Mouse (Mus musculus): Measurements from ENCODE around the gene Yap1. TPM values are rescaled to one million over a fixed set of nuclear protein-coding genes. Genes with fewer than 3 reads are reported as not detected.

The Yap1 gene
- 21.6 and 27.3 TPM in 2 replicates for total RNA-seq (2014; rRNA removed)
- 27.9 and 32.0 TPM in 2 replicates for polyA plus RNA-seq (2012; rRNA removed)

DNA sequence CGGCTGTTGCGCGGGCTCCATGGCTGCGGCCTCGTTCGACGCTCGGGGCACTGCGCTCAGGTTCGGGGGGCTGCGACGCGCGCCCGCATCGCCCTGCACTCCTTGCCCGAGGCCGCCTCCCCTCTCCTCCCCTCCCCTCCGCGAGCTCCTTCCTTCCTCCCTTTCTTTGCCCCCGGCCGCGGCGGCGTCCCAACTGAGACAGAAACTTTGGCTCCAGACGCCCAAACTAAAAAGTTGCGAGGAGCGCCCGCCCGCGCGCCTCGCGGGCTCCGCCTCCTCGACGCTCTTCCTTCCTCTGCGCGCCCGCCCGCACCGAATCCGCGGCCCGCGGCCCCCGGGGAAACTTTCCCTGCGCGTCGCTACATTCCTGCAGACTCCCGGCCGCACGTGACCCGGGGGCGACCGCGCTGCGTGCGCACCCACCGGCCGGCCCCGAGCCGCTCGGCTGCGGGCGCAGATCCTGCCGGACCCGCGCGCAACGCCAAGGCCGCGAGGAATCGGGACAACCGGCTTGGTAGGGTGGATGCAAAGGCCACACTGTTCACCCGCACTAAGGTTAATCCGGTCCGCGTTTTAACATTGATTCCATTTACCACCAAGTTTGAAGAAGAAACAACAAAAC is at the start of gene Yap1:
Yap1 (minus strand) TSS at position 227 of the 622 bp plus-strand sequence.
- WGBS = under 1% methylated on average over 74 of the region's 79 CpGs
- no peaks in the 10 kb centered on the region for H3K27me3 ChIP-seq (ENCODE audit: control insufficient read depth, insufficient read depth, low read length)
- peak; percentile 72 for DNase-seq (ENCODE audit: extremely low read depth, low read depth, low spot score)

DNA sequence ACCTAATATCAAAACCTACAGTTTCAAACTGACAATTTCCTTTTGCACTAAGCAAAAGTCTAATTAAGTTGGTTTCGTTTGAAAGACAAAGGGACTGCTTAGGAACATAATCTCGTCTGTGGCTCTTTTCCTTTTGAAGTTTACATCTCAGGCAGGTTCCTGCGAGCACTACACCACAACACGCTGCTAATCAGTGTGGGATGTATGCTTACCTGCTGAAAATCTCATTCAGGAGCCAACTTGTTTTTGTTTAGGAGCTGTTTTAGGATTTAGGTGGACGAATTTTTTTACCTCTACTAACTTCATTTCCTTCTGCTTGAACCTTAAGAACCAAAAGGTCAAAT is 38.6 kb upstream of the Yap1 start:
- WGBS = 36% methylated on average over 5 of the region's 5 CpGs
- no peaks in the 10 kb centered on the region for H3K79me2 ChIP-seq (ENCODE audit: control insufficient read depth, insufficient read depth, low read length)
- H3K4me3 ChIP-seq (ENCODE audit: insufficient read depth, low read depth, low read length) = peak overlapping the region; percentile 92; the same call in 1 of the 2 replicates
- H3K27ac ChIP-seq (replicated peaks; ENCODE audit: insufficient read depth, low read depth, low read length) = no peak overlapping the region
- no peaks in the 10 kb centered on the region for H3K36me3 ChIP-seq (ENCODE audit: control insufficient read depth, insufficient read depth, low read length)
- no peak for DNase-seq (ENCODE audit: extremely low read depth, low read depth, low spot score)
- no peak for TF ChIP-seq POLR2A (IDR thresholded peaks at IDR 0.05; ENCODE audit: extremely low read depth, insufficient read depth, low read length)
- TF ChIP-seq CTCF (IDR thresholded peaks at IDR 0.05; ENCODE audit: low read depth, low read length) = no peak
- 0 out of 2 replicates have a peak overlapping the region, but pooled peaks have one; percentile 34 for H3K9ac ChIP-seq (ENCODE audit: low read depth, low read length)
- H3K27me3 ChIP-seq (ENCODE audit: control insufficient read depth, insufficient read depth, low read length) = no peaks in the 10 kb centered on the region
- H3K4me1 ChIP-seq (ENCODE audit: control insufficient read depth, insufficient read depth, low read length) = 0 out of 2 replicates have a peak, but pooled peaks cover 1% of the 10 kb centered on the region

More for the DNA sequence above, at the start of gene Yap1:
- Histone ChIP-seq H3K79me2 (ENCODE audit: control insufficient read depth, insufficient read depth, low read length) (peaks cover 15% of the 10 kb centered on the region; the same call in 1 of the 2 replicates), H3K36me3 (ENCODE audit: control insufficient read depth, insufficient read depth, low read length) (peaks cover 11% of the 10 kb centered on the region; the same call in 1 of the 2 replicates), H3K4me1 (ENCODE audit: control insufficient read depth, insufficient read depth, low read length) (peaks cover 4% of the 10 kb centered on the region; the same call in 1 of the 2 replicates), H3K9ac (ENCODE audit: low read depth, low read length) (peak within 1 kb of the TSS; percentile 93), H3K4me3 (ENCODE audit: insufficient read depth, low read depth, low read length) (peak within 1 kb of the TSS; percentile 94), H3K27ac (replicated peaks; ENCODE audit: insufficient read depth, low read depth, low read length) (peak within 1 kb of the TSS; percentile 92)
- TF ChIP-seq CTCF (IDR thresholded peaks at IDR 0.05; ENCODE audit: low read depth, low read length) (no peak), POLR2A (IDR thresholded peaks at IDR 0.05; ENCODE audit: extremely low read depth, insufficient read depth, low read length) (peak; percentile 79; the same call in 1 of the 2 replicates)

DNA sequence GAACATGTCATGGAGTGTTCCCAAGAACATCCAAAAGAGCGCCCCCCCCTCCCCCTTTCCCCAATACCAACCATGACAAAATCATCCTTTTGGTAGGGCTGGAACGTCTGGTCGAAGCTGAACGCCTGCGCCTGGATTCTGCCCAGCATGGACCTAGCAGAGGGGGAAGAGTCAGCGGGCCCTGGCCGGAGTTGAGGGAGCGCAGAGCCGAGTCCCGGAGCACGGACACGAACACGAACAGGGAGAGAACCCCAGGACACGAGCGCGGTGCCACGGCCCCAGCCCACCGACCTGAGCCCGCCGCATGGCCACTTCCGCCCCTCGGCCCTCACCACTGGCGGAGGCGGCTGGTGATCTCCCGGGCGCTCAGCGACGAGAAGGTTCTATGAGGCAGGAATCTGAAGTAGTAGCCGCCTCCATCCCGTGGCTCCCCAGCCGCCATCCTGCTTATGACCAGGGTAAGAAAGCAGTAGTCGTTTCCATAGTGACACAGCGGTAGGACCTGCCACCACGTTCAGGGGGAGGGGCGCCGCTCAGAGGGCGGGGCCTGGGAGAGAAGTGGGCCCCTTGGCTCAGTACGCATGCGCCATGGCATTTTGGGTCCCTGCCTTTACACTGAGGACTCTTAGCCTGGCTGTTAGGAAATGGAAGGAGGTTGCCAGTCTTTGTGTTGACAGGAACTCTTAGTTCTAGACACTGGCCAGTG is 38.1 kb upstream of the Yap1 start, which contains the start of gene Cfap300:
Cfap300 (minus strand) TSS at position 486 of the 706 bp plus-strand sequence.
- WGBS = under 1% methylated on average over 39 of the region's 39 CpGs
- no peak within 1 kb of the TSS for H3K27ac ChIP-seq (replicated peaks; ENCODE audit: insufficient read depth, low read depth, low read length)

DNA sequence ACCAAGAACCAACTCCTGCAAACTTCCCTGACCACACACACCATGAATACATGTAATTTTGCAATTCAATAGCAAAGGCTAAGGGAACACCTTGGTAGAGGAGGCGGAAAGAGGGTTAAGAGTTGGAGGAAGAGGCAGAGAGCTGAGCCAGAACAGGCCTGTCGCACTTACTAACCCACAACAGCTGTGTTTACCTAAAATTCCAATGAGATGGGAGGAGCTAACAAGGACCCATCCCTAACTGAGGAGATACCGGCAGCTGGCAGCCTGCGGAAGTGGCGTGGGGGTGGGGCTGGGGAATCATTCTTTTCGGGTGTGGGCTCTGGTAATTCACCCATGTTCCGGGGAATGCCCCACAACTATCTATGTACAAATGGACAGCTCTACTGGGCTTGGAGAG is 31.1 kb upstream of the Yap1 start:
- Histone ChIP-seq H3K4me1 (ENCODE audit: control insufficient read depth, insufficient read depth, low read length) (no peaks in the 10 kb centered on the region), H3K27ac (replicated peaks; ENCODE audit: insufficient read depth, low read depth, low read length) (no peak overlapping the region), H3K79me2 (ENCODE audit: control insufficient read depth, insufficient read depth, low read length) (no peaks in the 10 kb centered on the region), H3K9ac (ENCODE audit: low read depth, low read length) (no peak overlapping the region), H3K27me3 (ENCODE audit: control insufficient read depth, insufficient read depth, low read length) (no peaks in the 10 kb centered on the region), H3K4me3 (ENCODE audit: insufficient read depth, low read depth, low read length) (no peak overlapping the region), H3K36me3 (ENCODE audit: control insufficient read depth, insufficient read depth, low read length) (no peaks in the 10 kb centered on the region)
- peak; percentile 19 for DNase-seq (ENCODE audit: extremely low read depth, low read depth, low spot score)
- TF ChIP-seq CTCF (IDR thresholded peaks at IDR 0.05; ENCODE audit: low read depth, low read length) (no peak), POLR2A (IDR thresholded peaks at IDR 0.05; ENCODE audit: extremely low read depth, insufficient read depth, low read length) (no peak)
- 26% methylated on average over 7 of the region's 7 CpGs for WGBS

More for the DNA sequence above, 38.1 kb upstream of the Yap1 start, which contains the start of gene Cfap300:
- peak; percentile 87 for DNase-seq (ENCODE audit: extremely low read depth, low read depth, low spot score)
- peak within 1 kb of the TSS; percentile 65 for H3K9ac ChIP-seq (ENCODE audit: low read depth, low read length)
- no peaks in the 10 kb centered on the region for H3K36me3 ChIP-seq (ENCODE audit: control insufficient read depth, insufficient read depth, low read length)
- H3K79me2 ChIP-seq (ENCODE audit: control insufficient read depth, insufficient read depth, low read length) = no peaks in the 10 kb centered on the region
- 0 out of 2 replicates have a peak, but pooled peaks cover 1% of the 10 kb centered on the region for H3K4me1 ChIP-seq (ENCODE audit: control insufficient read depth, insufficient read depth, low read length)
- TF ChIP-seq CTCF (IDR thresholded peaks at IDR 0.05; ENCODE audit: low read depth, low read length) (no peak), POLR2A (IDR thresholded peaks at IDR 0.05; ENCODE audit: extremely low read depth, insufficient read depth, low read length) (no peak)
- H3K4me3 ChIP-seq (ENCODE audit: insufficient read depth, low read depth, low read length) = peak within 1 kb of the TSS; percentile 92
- no peaks in the 10 kb centered on the region for H3K27me3 ChIP-seq (ENCODE audit: control insufficient read depth, insufficient read depth, low read length)

DNA sequence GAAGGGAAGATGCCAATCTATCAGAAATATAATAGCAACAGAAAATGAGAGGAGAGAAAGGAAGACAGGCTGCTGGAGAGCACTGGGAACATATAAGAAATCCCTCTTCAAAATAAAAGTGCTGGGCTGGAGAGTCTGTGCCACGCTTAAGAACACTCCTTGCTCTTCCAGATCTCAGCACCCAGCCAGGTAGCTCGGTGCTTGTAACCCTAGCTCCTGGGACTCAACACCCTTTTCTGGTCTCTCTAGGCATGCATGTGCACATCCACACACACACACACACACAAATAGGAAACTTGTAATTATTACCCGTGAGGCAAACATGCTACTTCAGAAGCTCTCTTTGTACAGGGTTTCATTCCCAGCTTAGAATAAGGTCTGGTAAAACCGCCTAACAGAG is 30.7 kb upstream of the Yap1 start:
- no peak for DNase-seq (ENCODE audit: extremely low read depth, low read depth, low spot score)
- Histone ChIP-seq H3K4me1 (ENCODE audit: control insufficient read depth, insufficient read depth, low read length) (no peaks in the 10 kb centered on the region), H3K9ac (ENCODE audit: low read depth, low read length) (no peak overlapping the region), H3K27ac (replicated peaks; ENCODE audit: insufficient read depth, low read depth, low read length) (no peak overlapping the region), H3K27me3 (ENCODE audit: control insufficient read depth, insufficient read depth, low read length) (no peaks in the 10 kb centered on the region), H3K4me3 (ENCODE audit: insufficient read depth, low read depth, low read length) (no peak overlapping the region), H3K79me2 (ENCODE audit: control insufficient read depth, insufficient read depth, low read length) (no peaks in the 10 kb centered on the region), H3K36me3 (ENCODE audit: control insufficient read depth, insufficient read depth, low read length) (no peaks in the 10 kb centered on the region)
- WGBS = 72% methylated on average over 4 of the region's 4 CpGs
- TF ChIP-seq CTCF (IDR thresholded peaks at IDR 0.05; ENCODE audit: low read depth, low read length) = no peak

All from liver, adult 2 months (tissue).